Mouse (Mus musculus): ENCODE results near the gene Evi5. TPM values are rescaled to one million over a fixed set of nuclear protein-coding genes. Genes with fewer than 3 reads are reported as not detected.
A peak's percentile ranks its signal among the peaks of the same experiment; 100 is the strongest.

The Evi5 gene
- polyA plus RNA-seq, 1 experiment from 2014 or later = 48.3 TPM

GRCm38 (mm10) chr5:107765946-107766345, 109.0 kb downstream of the Evi5 start:
- Histone ChIP-seq H3K9ac (ENCODE audit: low read depth, low read length) (no peak overlapping the region), H3K27ac (ENCODE audit: low read depth, low read length) (no peak overlapping the region), H3K4me1 (replicated peaks; ENCODE audit: control insufficient read depth, insufficient read depth, low read length) (no peaks in the 10 kb centered on the region), H3K9me3 (ENCODE audit: control insufficient read depth, low read length) (0 out of 2 replicates have a peak, but pooled peaks cover 2% of the 10 kb centered on the region), H3K4me2 (no peak overlapping the region), H3K27me3 (replicated peaks; ENCODE audit: control insufficient read depth, insufficient read depth, low read length) (no peaks in the 10 kb centered on the region), H3K4me3 (ENCODE audit: low read depth, low read length) (no peak overlapping the region), H3K36me3 (ENCODE audit: control insufficient read depth, insufficient read depth, low read length) (peaks cover 7% of the 10 kb centered on the region; the same call in 1 of the 2 replicates)
- no peak for DNase-seq (ENCODE audit: low spot score)
- no peak for ATAC-seq (replicated peaks; ENCODE audit: low FRiP score)
- WGBS = 86% methylated on average over 4 of the region's 4 CpGs

- 33% methylated on average over 1 of the region's 1 CpGs for WGBS
- peaks cover 5% of the 10 kb centered on the region; the same call in 1 of the 2 replicates for H3K4me1 ChIP-seq (replicated peaks; ENCODE audit: control insufficient read depth, insufficient read depth, low read length)
- H3K9me3 ChIP-seq (ENCODE audit: control insufficient read depth, low read length) = 0 out of 2 replicates have a peak, but pooled peaks cover 2% of the 10 kb centered on the region
- no peaks in the 10 kb centered on the region for H3K27me3 ChIP-seq (replicated peaks; ENCODE audit: control insufficient read depth, insufficient read depth, low read length)
- no peak overlapping the region for H3K4me3 ChIP-seq (ENCODE audit: low read depth, low read length)
- no peak overlapping the region for H3K9ac ChIP-seq (ENCODE audit: low read depth, low read length)
- H3K4me2 ChIP-seq = no peak overlapping the region
- no peak for ATAC-seq (replicated peaks; ENCODE audit: low FRiP score)
- DNase-seq (ENCODE audit: low spot score) = no peak
- H3K36me3 ChIP-seq (ENCODE audit: control insufficient read depth, insufficient read depth, low read length) = peaks cover 11% of the 10 kb centered on the region
- H3K27ac ChIP-seq (ENCODE audit: low read depth, low read length) = no peak overlapping the region
These were observed 110.4 kb downstream of the Evi5 start for GRCm38 (mm10) chr5:107764486-107764885.

- Histone ChIP-seq H3K4me1 (replicated peaks; ENCODE audit: control insufficient read depth, insufficient read depth, low read length) (peaks cover 10% of the 10 kb centered on the region; the same call in 1 of the 2 replicates), H3K36me3 (ENCODE audit: control insufficient read depth, insufficient read depth, low read length) (peaks cover 11% of the 10 kb centered on the region)
- ATAC-seq (replicated peaks; ENCODE audit: low FRiP score) = no peak
These were observed 111.2 kb downstream of the Evi5 start for GRCm38 (mm10) chr5:107763674-107764073.

GRCm38 (mm10) chr5:107759121-107759520, 115.8 kb downstream of the Evi5 start:
- no peak overlapping the region for H3K4me2 ChIP-seq
- peaks cover 6% of the 10 kb centered on the region for H3K36me3 ChIP-seq (ENCODE audit: control insufficient read depth, insufficient read depth, low read length)
- peaks cover 10% of the 10 kb centered on the region; the same call in 1 of the 2 replicates for H3K4me1 ChIP-seq (replicated peaks; ENCODE audit: control insufficient read depth, insufficient read depth, low read length)
- peak; percentile 100 for ATAC-seq (replicated peaks; ENCODE audit: low FRiP score)
- no peak overlapping the region for H3K9ac ChIP-seq (ENCODE audit: low read depth, low read length)
- no peak overlapping the region for H3K27ac ChIP-seq (ENCODE audit: low read depth, low read length)
- no peak overlapping the region for H3K4me3 ChIP-seq (ENCODE audit: low read depth, low read length)
- peaks cover 8% of the 10 kb centered on the region; the same call in 1 of the 2 replicates for H3K27me3 ChIP-seq (replicated peaks; ENCODE audit: control insufficient read depth, insufficient read depth, low read length)
- H3K9me3 ChIP-seq (ENCODE audit: control insufficient read depth, low read length) = no peaks in the 10 kb centered on the region
- WGBS = 13% methylated on average over 5 of the region's 5 CpGs
- peak; percentile 52 for DNase-seq (ENCODE audit: low spot score)

More at GRCm38 (mm10) chr5:107763674-107764073, 111.2 kb downstream of the Evi5 start:
- Histone ChIP-seq H3K27me3 (replicated peaks; ENCODE audit: control insufficient read depth, insufficient read depth, low read length) (no peaks in the 10 kb centered on the region), H3K4me3 (ENCODE audit: low read depth, low read length) (no peak overlapping the region), H3K4me2 (no peak overlapping the region), H3K9ac (ENCODE audit: low read depth, low read length) (no peak overlapping the region), H3K27ac (ENCODE audit: low read depth, low read length) (no peak overlapping the region), H3K9me3 (ENCODE audit: control insufficient read depth, low read length) (0 out of 2 replicates have a peak, but pooled peaks cover 2% of the 10 kb centered on the region)
- no peak for DNase-seq (ENCODE audit: low spot score)

- H3K4me2 ChIP-seq = no peak overlapping the region
- peaks cover 10% of the 10 kb centered on the region; the same call in 1 of the 2 replicates for H3K4me1 ChIP-seq (replicated peaks; ENCODE audit: control insufficient read depth, insufficient read depth, low read length)
- peaks cover 6% of the 10 kb centered on the region for H3K36me3 ChIP-seq (ENCODE audit: control insufficient read depth, insufficient read depth, low read length)
- 76% methylated on average over 2 of the region's 2 CpGs for WGBS
- ATAC-seq (replicated peaks; ENCODE audit: low FRiP score) (no peak), DNase-seq (ENCODE audit: low spot score) (no peak)
- no peak overlapping the region for H3K27ac ChIP-seq (ENCODE audit: low read depth, low read length)
- H3K9ac ChIP-seq (ENCODE audit: low read depth, low read length) = no peak overlapping the region
- no peak overlapping the region for H3K4me3 ChIP-seq (ENCODE audit: low read depth, low read length)
- no peaks in the 10 kb centered on the region for H3K9me3 ChIP-seq (ENCODE audit: control insufficient read depth, low read length)
- peaks cover 8% of the 10 kb centered on the region; the same call in 1 of the 2 replicates for H3K27me3 ChIP-seq (replicated peaks; ENCODE audit: control insufficient read depth, insufficient read depth, low read length)
These were observed 118.8 kb downstream of the Evi5 start for GRCm38 (mm10) chr5:107756072-107756471.

- H3K9ac ChIP-seq (ENCODE audit: low read depth, low read length) = no peak overlapping the region
- H3K4me3 ChIP-seq (ENCODE audit: low read depth, low read length) = no peak overlapping the region
- 78% methylated on average over 1 of the region's 1 CpGs for whole genome bisulfite sequencing
- H3K4me2 ChIP-seq = no peak overlapping the region
- peaks cover 11% of the 10 kb centered on the region; the same call in 1 of the 2 replicates for H3K27me3 ChIP-seq (replicated peaks; ENCODE audit: control insufficient read depth, insufficient read depth, low read length)
- DNase-seq (ENCODE audit: low spot score) (no peak), ATAC-seq (replicated peaks; ENCODE audit: low FRiP score) (no peak)
- H3K4me1 ChIP-seq (replicated peaks; ENCODE audit: control insufficient read depth, insufficient read depth, low read length) = peaks cover 6% of the 10 kb centered on the region
- no peaks in the 10 kb centered on the region for H3K9me3 ChIP-seq (ENCODE audit: control insufficient read depth, low read length)
- H3K36me3 ChIP-seq (ENCODE audit: control insufficient read depth, insufficient read depth, low read length) = peaks cover 3% of the 10 kb centered on the region
- no peak overlapping the region for H3K27ac ChIP-seq (ENCODE audit: low read depth, low read length)
These were observed 120.2 kb downstream of the Evi5 start for GRCm38 (mm10) chr5:107754740-107755139.

GRCm38 (mm10) chr5:107753656-107754055, 121.3 kb downstream of the Evi5 start:
- Histone ChIP-seq H3K4me1 (replicated peaks; ENCODE audit: control insufficient read depth, insufficient read depth, low read length) (no peaks in the 10 kb centered on the region; the same call in 1 of the 2 replicates), H3K9ac (ENCODE audit: low read depth, low read length) (no peak overlapping the region), H3K36me3 (ENCODE audit: control insufficient read depth, insufficient read depth, low read length) (peaks cover 4% of the 10 kb centered on the region), H3K4me2 (no peak overlapping the region), H3K27me3 (replicated peaks; ENCODE audit: control insufficient read depth, insufficient read depth, low read length) (peaks cover 11% of the 10 kb centered on the region; the same call in 1 of the 2 replicates), H3K4me3 (ENCODE audit: low read depth, low read length) (no peak overlapping the region), H3K27ac (ENCODE audit: low read depth, low read length) (no peak overlapping the region), H3K9me3 (ENCODE audit: control insufficient read depth, low read length) (no peaks in the 10 kb centered on the region)
- 93% methylated on average over 7 of the region's 7 CpGs for WGBS
- ATAC-seq (replicated peaks; ENCODE audit: low FRiP score) (no peak), DNase-seq (ENCODE audit: low spot score) (no peak)

- H3K9me3 ChIP-seq (ENCODE audit: control insufficient read depth, low read length) = no peaks in the 10 kb centered on the region
- DNase-seq (ENCODE audit: low spot score) (no peak), ATAC-seq (replicated peaks; ENCODE audit: low FRiP score) (no peak; the same call in 1 of the 2 replicates)
- peak overlapping the region; percentile 25; the same call in 1 of the 2 replicates for H3K27ac ChIP-seq (ENCODE audit: low read depth, low read length)
- no peaks in the 10 kb centered on the region; the same call in 1 of the 2 replicates for H3K4me1 ChIP-seq (replicated peaks; ENCODE audit: control insufficient read depth, insufficient read depth, low read length)
- H3K4me2 ChIP-seq = no peak overlapping the region
- peaks cover 3% of the 10 kb centered on the region; the same call in 1 of the 2 replicates for H3K27me3 ChIP-seq (replicated peaks; ENCODE audit: control insufficient read depth, insufficient read depth, low read length)
- no peak overlapping the region for H3K9ac ChIP-seq (ENCODE audit: low read depth, low read length)
- no peak overlapping the region for H3K4me3 ChIP-seq (ENCODE audit: low read depth, low read length)
- H3K36me3 ChIP-seq (ENCODE audit: control insufficient read depth, insufficient read depth, low read length) = peaks cover 2% of the 10 kb centered on the region; the same call in 1 of the 2 replicates
- 38% methylated on average over 9 of the region's 9 CpGs for WGBS
These were observed 125.5 kb downstream of the Evi5 start for GRCm38 (mm10) chr5:107749229-107749916.
